Mouse (Mus musculus) layer of hippocampus, postnatal 36 days (tissue): ENCODE data around the gene Slc36a2. TPM values are rescaled to one million over a fixed set of nuclear protein-coding genes. Genes with fewer than 3 reads are reported as not detected.
A peak's percentile ranks its signal among the peaks of the same experiment; 100 is the strongest.

ENCODE experiments used
- DNase-seq, 2 experiments: peaks; one replicate each; pipeline ENCODE4 v3.0.0; 2022
- total RNA-seq, 2 experiments: library from RNA; stranded (reverse); gene quantifications; 2 replicates each; pipeline ENCODE4 v1.2.3; 2021

The Slc36a2 gene
- total RNA-seq, 2 experiments from 2014 or later: 0.15 TPM; not detected in 1

GRCm38 (mm10) chr11:55183124-55183523 is 1.8 kb downstream of the Slc36a2 start:
- no peak for DNase-seq

- DNase-seq: no peak
These were observed 5.0 kb downstream of the Slc36a2 start for GRCm38 (mm10) chr11:55179856-55180255.

- no peak for DNase-seq
These were observed 6.0 kb downstream of the Slc36a2 start for GRCm38 (mm10) chr11:55178830-55179229.

GRCm38 (mm10) chr11:55170501-55170900 is 14.4 kb downstream of the Slc36a2 start:
- no peak for DNase-seq

GRCm38 (mm10) chr11:55168914-55169313 is 16.0 kb downstream of the Slc36a2 start:
- no peak for DNase-seq

- no peak for DNase-seq
These were observed 16.4 kb downstream of the Slc36a2 start for GRCm38 (mm10) chr11:55168504-55168903.

GRCm38 (mm10) chr11:55165748-55166147 is 19.1 kb downstream of the Slc36a2 start:
- no peak for DNase-seq

- DNase-seq: peak; percentile 12
These were observed 20.2 kb downstream of the Slc36a2 start for GRCm38 (mm10) chr11:55164723-55165122.

- DNase-seq: peak; percentile 37 to 57
These were observed 22.2 kb downstream of the Slc36a2 start for GRCm38 (mm10) chr11:55162670-55163069.

GRCm38 (mm10) chr11:55158785-55159359 is 26.0 kb downstream of the Slc36a2 start:
- peak; percentile 71 to 76 for DNase-seq

GRCm38 (mm10) chr11:55155070-55155421 is 29.8 kb downstream of the Slc36a2 start:
- DNase-seq: no peak

GRCm38 (mm10) chr11:55154398-55155069 is 30.3 kb downstream of the Slc36a2 start:
- no peak for DNase-seq

GRCm38 (mm10) chr11:55151608-55152007 is 33.3 kb downstream of the Slc36a2 start, which contains the start of gene Slc36a3:
Gene Slc36a3, minus strand, starts transcription at chr11:55151708.
- no peak for DNase-seq

- DNase-seq: no peak
These were observed 36.4 kb downstream of the Slc36a2 start for GRCm38 (mm10) chr11:55148461-55148860.

- no peak for DNase-seq
These were observed 37.5 kb downstream of the Slc36a2 start for GRCm38 (mm10) chr11:55147423-55147822.

- no peak for DNase-seq
These were observed 38.0 kb downstream of the Slc36a2 start for GRCm38 (mm10) chr11:55146855-55147254.

- DNase-seq: no peak
These were observed 40.9 kb downstream of the Slc36a2 start for GRCm38 (mm10) chr11:55144011-55144410.

- no peak for DNase-seq
These were observed 43.4 kb downstream of the Slc36a2 start for GRCm38 (mm10) chr11:55141502-55141901.

- no peak for DNase-seq
These were observed 47.2 kb downstream of the Slc36a2 start for GRCm38 (mm10) chr11:55137646-55138045.

- DNase-seq: no peak
These were observed 47.9 kb downstream of the Slc36a2 start for GRCm38 (mm10) chr11:55136770-55137547.

- DNase-seq: no peak
These were observed 50.0 kb downstream of the Slc36a2 start for GRCm38 (mm10) chr11:55134871-55135270.

GRCm38 (mm10) chr11:55134407-55134806 is 50.5 kb downstream of the Slc36a2 start:
- DNase-seq: no peak

- DNase-seq: no peak
These were observed 51.7 kb downstream of the Slc36a2 start for GRCm38 (mm10) chr11:55133204-55133603.

- DNase-seq: no peak
These were observed 52.9 kb downstream of the Slc36a2 start for GRCm38 (mm10) chr11:55131946-55132345.
